Mouse (Mus musculus): Measurements from ENCODE around the gene Cnih2.

DNA sequence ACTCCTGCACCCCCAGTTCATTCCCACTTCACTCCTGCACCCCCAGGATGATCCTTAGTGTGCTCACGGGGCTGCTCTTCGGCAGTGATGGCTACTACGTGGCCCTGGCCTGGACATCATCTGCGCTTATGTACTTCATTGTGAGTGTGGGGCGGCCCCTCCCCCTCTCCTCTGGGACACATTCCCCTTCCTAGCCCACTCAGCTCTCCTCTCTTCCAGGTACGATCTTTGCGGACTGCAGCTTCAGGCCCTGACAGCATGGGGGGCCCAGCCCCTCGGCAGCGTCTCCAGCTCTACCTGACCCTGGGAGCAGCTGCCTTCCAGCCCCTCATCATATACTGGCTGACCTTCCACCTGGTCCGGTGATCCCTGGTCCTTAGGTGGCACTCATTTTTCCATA lies 6.2 kb downstream of the Cnih2 start:
- TF ChIP-seq POLR2A (IDR thresholded peaks at IDR 0.05; ENCODE audit: low read depth, low read length): no peak
- no peak for TF ChIP-seq CTCF (IDR thresholded peaks at IDR 0.05; ENCODE audit: borderline replicate concordance, insufficient read depth, low read length)

Measured in embryonic fibroblast, embryonic 13.5 days (primary cell).